Mouse (Mus musculus): Measurements from ENCODE around the gene Akna.

Gene Akna

GRCm38 (mm10) chr4:63403040-63403959, at the start of gene Akna:
Gene Akna (minus strand): TSS chr4:63403354.
- peak; percentile 85 for DNase-seq (ENCODE audit: low spot score)

- DNase-seq (ENCODE audit: low spot score) = no peak
These were observed 49.4 kb upstream of the Akna start for GRCm38 (mm10) chr4:63452555-63452954.

- DNase-seq (ENCODE audit: low spot score) = no peak
These were observed 47.4 kb upstream of the Akna start for GRCm38 (mm10) chr4:63450551-63450950.

- no peak for DNase-seq (ENCODE audit: low spot score)
These were observed 41.4 kb upstream of the Akna start for GRCm38 (mm10) chr4:63444362-63445066.

GRCm38 (mm10) chr4:63443101-63443500, 39.9 kb upstream of the Akna start:
- DNase-seq (ENCODE audit: low spot score) = no peak

GRCm38 (mm10) chr4:63441616-63442015, 38.5 kb upstream of the Akna start:
- DNase-seq (ENCODE audit: low spot score) = no peak

GRCm38 (mm10) chr4:63440262-63440661, 37.1 kb upstream of the Akna start:
- DNase-seq (ENCODE audit: low spot score) = peak; percentile 20

GRCm38 (mm10) chr4:63437968-63438367, 34.8 kb upstream of the Akna start:
- DNase-seq (ENCODE audit: low spot score) = no peak

- DNase-seq (ENCODE audit: low spot score) = peak; percentile 34
These were observed 34.1 kb upstream of the Akna start for GRCm38 (mm10) chr4:63437119-63437815.

GRCm38 (mm10) chr4:63435402-63435801, 32.2 kb upstream of the Akna start:
- peak; percentile 19 for DNase-seq (ENCODE audit: low spot score)

GRCm38 (mm10) chr4:63431098-63431497, 27.9 kb upstream of the Akna start:
- no peak for DNase-seq (ENCODE audit: low spot score)

GRCm38 (mm10) chr4:63430357-63430756, 27.2 kb upstream of the Akna start:
- DNase-seq (ENCODE audit: low spot score) = no peak

GRCm38 (mm10) chr4:63426308-63426707, 23.2 kb upstream of the Akna start:
- peak; percentile 33 for DNase-seq (ENCODE audit: low spot score)

GRCm38 (mm10) chr4:63423811-63424210, 20.7 kb upstream of the Akna start:
- DNase-seq (ENCODE audit: low spot score) = no peak

- no peak for DNase-seq (ENCODE audit: low spot score)
These were observed 20.1 kb upstream of the Akna start for GRCm38 (mm10) chr4:63423231-63423630.

GRCm38 (mm10) chr4:63420143-63420920, 17.2 kb upstream of the Akna start:
- DNase-seq (ENCODE audit: low spot score) = no peak

- DNase-seq (ENCODE audit: low spot score) = no peak
These were observed 15.1 kb upstream of the Akna start for GRCm38 (mm10) chr4:63418270-63418669.

GRCm38 (mm10) chr4:63417318-63417957, 14.3 kb upstream of the Akna start:
- peak; percentile 94 for DNase-seq (ENCODE audit: low spot score)

GRCm38 (mm10) chr4:63414951-63415350, 11.8 kb upstream of the Akna start:
- DNase-seq (ENCODE audit: low spot score) = no peak

- DNase-seq (ENCODE audit: low spot score) = no peak
These were observed 8.1 kb upstream of the Akna start for GRCm38 (mm10) chr4:63411222-63411621.

GRCm38 (mm10) chr4:63410583-63410934, 7.4 kb upstream of the Akna start:
- DNase-seq (ENCODE audit: low spot score) = peak; percentile 98

Measured in embryo, embryonic 10.5 days (tissue).